Mouse (Mus musculus) hindbrain, embryonic 13.5 days (tissue): ENCODE data around the gene Srprb. TPM values are rescaled to one million over a fixed set of nuclear protein-coding genes. Genes with fewer than 3 reads are reported as not detected.

ENCODE experiments used
- ATAC-seq: fragments of 200-750 bp; cut with Nextera tagmentation; 2 replicates; pipeline ENCODE4 v1.8.0; 2017; ENCODE audit warnings: moderate TSS enrichment; ENCODE audit not compliant: low FRiP score
- H3K27ac ChIP-seq: fragments of 300-500 bp; sonication (generic); 2 replicates; pipeline ENCODE4 v1.5.1; 2015; ENCODE audit warnings: inconsistent platforms, mild to moderate bottlenecking, moderate library complexity
- H3K27me3 ChIP-seq: fragments of 300-500 bp; sonication (generic); 2 replicates; pipeline ENCODE4 v1.6.1; 2015; ENCODE audit warnings: mild to moderate bottlenecking, inconsistent platforms
- H3K36me3 ChIP-seq: fragments of 300-500 bp; sonication (generic); 2 replicates; pipeline ENCODE4 v1.6.1; 2015; ENCODE audit warnings: mild to moderate bottlenecking, inconsistent platforms
- H3K4me1 ChIP-seq: fragments of 300-500 bp; sonication (generic); replicated peaks from 2 replicates; pipeline ENCODE4 v1.6.1; 2015; ENCODE audit warnings: inconsistent platforms
- H3K4me2 ChIP-seq: fragments of 300-500 bp; sonication (generic); 2 replicates; pipeline ENCODE4 v1.6.1; 2015; ENCODE audit warnings: inconsistent platforms, mild to moderate bottlenecking, moderate library complexity
- H3K4me3 ChIP-seq: fragments of 300-500 bp; sonication (generic); 2 replicates; pipeline ENCODE4 v1.5.1; 2015; ENCODE audit warnings: mild to moderate bottlenecking, inconsistent platforms
- H3K9ac ChIP-seq: fragments of 300-500 bp; sonication (generic); 2 replicates; pipeline ENCODE4 v1.6.1; 2015; ENCODE audit warnings: mild to moderate bottlenecking, inconsistent platforms
- H3K9me3 ChIP-seq: fragments of 300-500 bp; sonication (generic); 2 replicates; pipeline ENCODE4 v1.6.1; 2016; ENCODE audit warnings: inconsistent platforms
- WGBS: fragments of 180-500 bp; shearing (Covaris S2); methylation state at CpG from one replicate; pipeline ENCODE4 v1.1.7; 2015; 5-methylcytosine and 5-hydroxymethylcytosine counted together
- polyA plus RNA-seq: library from polyadenylated mRNA; unstranded; fragments of >200 nt; fragmentation: Nextera tagmentation; extraction: Ambion mirVana; gene quantifications from 2 replicates; pipeline ENCODE4 v1.2.1, GENCODE M21; 2015

Gene Srprb
- polyA plus RNA-seq, result 48.9 and 51.0 TPM in 2 replicates

DNA sequence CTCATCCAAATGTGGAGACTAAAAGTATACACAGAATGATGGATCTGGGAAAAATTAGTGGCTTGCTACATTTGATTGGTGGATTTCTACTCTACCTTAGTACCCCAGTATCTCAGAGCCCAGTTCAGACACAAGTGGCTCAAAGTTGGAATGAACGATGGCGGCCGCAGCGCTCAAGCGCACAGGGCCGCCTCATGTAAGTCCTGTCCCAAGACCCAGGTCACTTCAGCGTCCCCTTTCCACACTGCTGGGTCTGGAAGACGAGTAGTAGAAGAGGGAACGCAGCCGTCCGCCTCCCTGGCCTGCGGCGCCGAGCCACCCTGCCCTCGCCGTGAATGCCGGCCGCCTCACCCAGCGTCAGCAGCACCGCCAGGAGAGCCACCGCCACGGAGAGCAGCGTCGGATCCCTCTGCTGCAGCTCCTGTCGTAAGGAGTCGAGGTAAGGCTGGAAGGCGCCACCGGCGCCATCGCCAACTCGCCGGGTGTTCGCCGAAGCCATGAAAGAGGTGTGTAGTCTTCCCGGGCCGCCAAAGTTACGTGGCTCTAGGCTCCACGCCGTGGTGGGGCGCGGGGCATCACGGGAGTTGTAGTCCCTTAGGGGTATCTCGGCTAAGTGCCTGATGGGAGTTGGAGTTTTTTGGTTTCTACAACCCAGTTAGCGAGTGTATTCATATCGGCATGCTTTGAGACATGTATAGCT is at the start of gene Srprb:
Gene Srprb, minus strand, starts transcription at position 577 of the 700 bp plus-strand sequence.
- Histone ChIP-seq H3K9me3 (no peaks in the 10 kb centered on the region), H3K4me3 (peak within 1 kb of the TSS; percentile 88), H3K36me3 (peaks cover 21% of the 10 kb centered on the region), H3K27ac (peak within 1 kb of the TSS; percentile 85), H3K4me2 (peak within 1 kb of the TSS; percentile 70), H3K27me3 (no peaks in the 10 kb centered on the region), H3K9ac (peak within 1 kb of the TSS; percentile 85), H3K4me1 (peaks cover 11% of the 10 kb centered on the region)
- WGBS, result under 1% methylated on average over 45 of the region's 45 CpGs
- peak; percentile 98 for ATAC-seq

DNA sequence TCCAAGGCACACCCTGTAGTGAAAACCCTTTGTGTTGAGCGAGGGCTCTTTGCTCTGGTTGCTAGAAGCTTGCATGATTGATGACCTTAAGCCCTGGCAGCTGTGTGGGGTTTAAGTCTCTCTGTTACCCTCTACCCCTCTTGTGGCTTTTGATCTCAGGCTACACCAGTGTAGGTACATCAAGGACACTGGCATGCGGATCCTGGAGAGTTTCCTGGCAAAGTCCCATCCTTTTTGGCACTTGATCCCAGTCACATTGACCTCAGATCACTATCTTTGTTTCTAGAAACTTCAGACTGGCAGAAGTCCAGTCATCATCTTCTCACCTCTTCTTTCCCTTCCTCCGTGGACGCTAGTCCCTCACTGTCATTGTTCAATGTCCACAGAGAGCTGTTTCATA is 46.7 kb upstream of the Srprb start:
- Histone ChIP-seq H3K4me2 (no peak overlapping the region), H3K9me3 (no peaks in the 10 kb centered on the region), H3K9ac (no peak overlapping the region), H3K36me3 (no peaks in the 10 kb centered on the region), H3K4me3 (no peak overlapping the region), H3K27me3 (no peaks in the 10 kb centered on the region), H3K27ac (no peak overlapping the region), H3K4me1 (no peaks in the 10 kb centered on the region)
- no peak for ATAC-seq
- WGBS, result 53% methylated on average over 4 of the region's 4 CpGs

DNA sequence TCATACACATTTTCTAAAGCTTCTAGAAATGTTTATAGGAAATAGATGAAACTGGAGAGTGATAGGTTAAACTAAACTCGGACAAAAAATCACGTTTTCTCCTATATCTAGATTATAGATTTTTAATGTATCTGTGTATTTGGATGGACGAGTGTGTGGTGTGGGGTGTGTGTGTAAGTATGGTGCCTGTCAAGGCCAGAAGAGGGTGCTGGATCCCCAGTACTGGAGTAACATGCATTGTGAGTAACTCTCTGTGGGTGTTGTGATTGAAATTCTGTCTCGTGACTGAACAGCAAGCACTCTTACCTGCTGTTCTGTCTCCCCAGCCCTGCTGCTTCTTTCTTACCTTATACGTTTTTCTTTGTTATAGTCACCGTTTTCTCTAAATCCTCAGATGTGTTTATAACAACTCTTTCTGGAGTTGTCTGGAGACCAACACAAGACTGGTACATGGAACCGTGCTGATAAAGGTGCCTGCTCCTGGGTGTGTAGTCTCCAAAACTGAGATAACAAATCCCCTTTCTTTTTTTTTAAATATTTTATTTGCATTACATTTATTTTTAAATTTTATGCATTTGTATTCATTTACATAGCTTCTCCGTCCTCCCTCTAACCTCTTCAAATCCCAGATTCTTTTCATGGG is 44.7 kb upstream of the Srprb start:
- whole genome bisulfite sequencing, result 88% methylated on average over 8 of the region's 8 CpGs
- no peak for ATAC-seq
- no peaks in the 10 kb centered on the region for H3K27me3 ChIP-seq

DNA sequence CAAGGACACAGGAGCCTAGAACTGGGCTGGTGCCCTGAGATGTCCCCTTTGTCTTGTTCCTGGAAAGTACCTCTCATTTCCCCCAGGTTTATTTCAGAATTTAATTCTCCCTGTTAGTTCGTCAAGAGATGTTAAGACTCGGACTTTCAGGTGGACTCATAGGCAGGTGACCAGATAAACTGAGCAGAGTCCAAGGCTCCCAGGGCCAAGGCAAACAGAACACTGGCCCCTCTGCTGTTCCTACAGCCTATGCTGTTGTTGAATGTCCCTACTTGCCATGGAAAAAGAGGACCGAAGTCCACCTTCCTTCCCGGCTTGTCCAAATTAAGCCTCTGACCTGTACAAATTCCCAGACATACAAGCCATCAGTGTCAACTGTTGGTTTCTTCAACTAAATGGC is 41.7 kb upstream of the Srprb start:
- Histone ChIP-seq H3K9me3 (no peaks in the 10 kb centered on the region), H3K9ac (no peak overlapping the region), H3K27ac (no peak overlapping the region), H3K4me3 (no peak overlapping the region), H3K4me1 (peaks cover 6% of the 10 kb centered on the region; the same call in 1 of the 2 replicates), H3K4me2 (no peak overlapping the region), H3K27me3 (no peaks in the 10 kb centered on the region), H3K36me3 (no peaks in the 10 kb centered on the region)
- WGBS, result 92% methylated on average over 4 of the region's 4 CpGs
- ATAC-seq, result no peak

More for the DNA sequence above, 44.7 kb upstream of the Srprb start:
- H3K4me3 ChIP-seq, result no peak overlapping the region
- no peaks in the 10 kb centered on the region for H3K9me3 ChIP-seq
- no peak overlapping the region for H3K4me2 ChIP-seq
- no peak overlapping the region for H3K27ac ChIP-seq
- no peaks in the 10 kb centered on the region for H3K36me3 ChIP-seq
- H3K9ac ChIP-seq, result no peak overlapping the region
- no peaks in the 10 kb centered on the region for H3K4me1 ChIP-seq

DNA sequence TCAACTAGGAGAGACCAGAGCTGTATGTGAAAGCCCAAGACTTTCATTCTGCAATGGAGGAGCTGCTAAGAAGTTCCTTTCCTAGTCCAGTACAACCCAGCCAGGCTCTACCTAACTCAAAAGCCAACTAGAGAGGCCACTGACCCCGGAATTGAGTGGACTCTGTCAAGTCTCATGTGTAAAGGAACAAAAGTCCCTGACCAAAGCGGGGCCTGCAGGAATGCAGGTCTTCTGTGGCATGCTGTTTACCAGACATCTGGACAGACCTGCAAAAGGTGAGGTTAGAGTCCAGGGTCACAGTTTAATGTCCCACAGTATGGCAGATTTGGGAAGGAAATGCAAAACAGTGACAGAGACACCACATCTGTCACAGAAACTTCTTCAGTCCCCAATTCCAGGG is 39.3 kb upstream of the Srprb start:
- Histone ChIP-seq H3K9me3 (no peaks in the 10 kb centered on the region), H3K4me2 (no peak overlapping the region), H3K27me3 (no peaks in the 10 kb centered on the region), H3K36me3 (no peaks in the 10 kb centered on the region), H3K9ac (no peak overlapping the region), H3K4me1 (peaks cover 6% of the 10 kb centered on the region; the same call in 1 of the 2 replicates), H3K4me3 (no peak overlapping the region), H3K27ac (no peak overlapping the region)
- WGBS, result 87% methylated on average over 2 of the region's 2 CpGs
- ATAC-seq, result no peak

DNA sequence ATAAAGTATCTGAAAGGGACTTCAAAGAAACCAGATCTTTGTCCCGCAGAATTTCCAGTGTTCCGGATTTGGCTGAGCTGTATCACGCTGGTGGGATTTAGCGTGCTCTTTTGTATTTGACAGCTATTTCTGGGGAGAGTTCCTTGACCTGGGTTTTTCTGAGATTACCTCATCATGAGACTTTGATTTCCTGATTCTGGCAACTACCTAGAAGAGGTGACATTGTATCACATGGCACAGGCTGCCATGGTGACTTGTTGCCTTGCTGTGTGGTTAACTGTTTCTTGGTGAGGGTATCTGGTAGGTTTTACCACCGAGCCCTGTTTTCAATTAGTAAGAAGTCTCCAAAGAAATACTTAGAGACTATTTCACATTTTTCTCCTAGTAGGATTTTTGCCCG is 37.5 kb upstream of the Srprb start:
- no peaks in the 10 kb centered on the region for H3K27me3 ChIP-seq
- no peak for ATAC-seq
- H3K9ac ChIP-seq, result no peak overlapping the region
- no peak overlapping the region for H3K4me2 ChIP-seq
- no peaks in the 10 kb centered on the region for H3K9me3 ChIP-seq
- no peak overlapping the region for H3K4me3 ChIP-seq
- H3K4me1 ChIP-seq, result peaks cover 10% of the 10 kb centered on the region; the same call in 1 of the 2 replicates
- no peaks in the 10 kb centered on the region for H3K36me3 ChIP-seq
- 93% methylated on average over 6 of the region's 6 CpGs for WGBS
- H3K27ac ChIP-seq, result no peak overlapping the region

DNA sequence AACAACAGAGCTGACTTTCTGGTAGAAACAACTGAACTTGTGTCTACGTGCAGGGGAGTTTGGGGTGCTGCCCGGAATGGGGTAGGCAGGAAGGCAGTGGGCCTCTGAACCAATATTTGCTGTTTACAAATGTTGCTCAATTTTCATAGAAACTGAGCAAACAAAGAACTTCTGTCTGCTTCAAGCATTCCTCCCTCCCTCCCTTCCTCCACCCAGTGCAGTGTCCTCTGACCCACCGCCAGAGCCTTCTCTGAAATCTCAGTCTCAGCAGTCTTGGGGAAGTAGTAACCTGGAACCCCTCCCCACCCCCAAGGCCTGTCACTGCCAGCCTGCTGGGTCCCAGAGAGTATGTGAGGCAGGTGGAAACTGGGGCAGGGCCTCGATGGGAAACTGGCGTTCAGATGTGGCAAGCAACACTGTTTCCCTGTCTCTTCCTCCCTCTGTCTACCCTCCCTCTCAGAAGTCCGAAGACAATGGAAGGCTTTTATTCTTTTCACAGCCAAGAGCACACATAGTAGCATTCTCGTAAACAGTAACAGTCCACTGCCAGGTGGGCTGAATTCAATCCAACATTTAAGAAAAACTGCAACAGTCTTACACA is 32.7 kb upstream of the Srprb start:
- WGBS, result 48% methylated on average over 7 of the region's 7 CpGs
- H3K4me2 ChIP-seq, result no peak overlapping the region
- no peak overlapping the region for H3K4me3 ChIP-seq
- ATAC-seq, result no peak
- H3K9ac ChIP-seq, result no peak overlapping the region
- H3K27me3 ChIP-seq, result no peaks in the 10 kb centered on the region
- no peaks in the 10 kb centered on the region for H3K36me3 ChIP-seq
- H3K4me1 ChIP-seq, result peaks cover 13% of the 10 kb centered on the region
- no peaks in the 10 kb centered on the region for H3K9me3 ChIP-seq
- 0 out of 2 replicates have a peak overlapping the region, but pooled peaks have one; percentile 6 for H3K27ac ChIP-seq

DNA sequence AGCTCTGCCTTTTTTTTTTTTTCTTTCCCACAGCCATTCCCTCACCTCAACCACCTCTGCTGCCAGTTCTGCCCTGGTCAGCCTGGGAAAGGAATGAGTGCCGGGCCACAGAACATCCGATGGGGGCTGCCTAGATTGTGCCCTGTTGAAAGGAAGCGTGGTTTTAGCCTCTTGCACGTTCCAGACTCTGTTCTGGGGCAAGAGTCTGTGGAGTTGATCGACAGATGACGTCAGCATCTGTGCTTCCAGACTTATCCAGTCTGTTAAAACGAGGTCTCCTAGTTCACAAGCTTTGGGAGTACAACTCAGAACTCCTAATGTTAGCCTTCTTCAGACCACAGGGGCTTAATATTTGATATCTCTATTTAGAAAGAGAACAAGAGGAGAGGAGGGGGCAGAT is 32.1 kb upstream of the Srprb start:
- 0 out of 2 replicates have a peak overlapping the region, but pooled peaks have one; percentile 6 for H3K27ac ChIP-seq
- no peaks in the 10 kb centered on the region for H3K9me3 ChIP-seq
- H3K36me3 ChIP-seq, result no peaks in the 10 kb centered on the region
- peaks cover 13% of the 10 kb centered on the region for H3K4me1 ChIP-seq
- WGBS, result 80% methylated on average over 7 of the region's 7 CpGs
- no peak overlapping the region for H3K4me2 ChIP-seq
- no peak overlapping the region for H3K4me3 ChIP-seq
- no peaks in the 10 kb centered on the region for H3K27me3 ChIP-seq
- H3K9ac ChIP-seq, result no peak overlapping the region
- no peak for ATAC-seq

DNA sequence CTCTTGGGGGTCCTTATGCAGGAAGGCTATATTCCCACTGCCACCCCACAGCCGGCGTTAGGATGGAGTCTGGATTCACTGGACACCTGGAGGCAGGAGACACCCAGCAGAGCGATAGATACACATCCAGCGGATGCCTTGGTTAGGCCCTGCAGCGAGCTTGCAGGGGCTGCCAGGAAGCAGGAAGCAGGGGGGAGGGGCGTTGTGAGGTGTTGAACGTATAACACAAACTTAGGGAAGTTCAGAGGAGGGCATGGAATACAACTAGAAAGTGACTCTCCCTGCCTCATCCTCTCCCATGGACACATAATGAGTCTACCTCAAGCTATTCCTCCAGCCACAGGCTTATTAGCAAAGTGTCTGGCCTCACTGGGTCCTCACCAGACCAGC is 31.1 kb upstream of the Srprb start:
- no peaks in the 10 kb centered on the region for H3K36me3 ChIP-seq
- no peak overlapping the region for H3K4me3 ChIP-seq
- ATAC-seq, result no peak
- H3K9ac ChIP-seq, result no peak overlapping the region
- H3K27me3 ChIP-seq, result no peaks in the 10 kb centered on the region
- H3K27ac ChIP-seq, result no peak overlapping the region
- H3K4me2 ChIP-seq, result no peak overlapping the region
- H3K4me1 ChIP-seq, result peaks cover 13% of the 10 kb centered on the region
- WGBS, result 83% methylated on average over 7 of the region's 7 CpGs
- H3K9me3 ChIP-seq, result no peaks in the 10 kb centered on the region

DNA sequence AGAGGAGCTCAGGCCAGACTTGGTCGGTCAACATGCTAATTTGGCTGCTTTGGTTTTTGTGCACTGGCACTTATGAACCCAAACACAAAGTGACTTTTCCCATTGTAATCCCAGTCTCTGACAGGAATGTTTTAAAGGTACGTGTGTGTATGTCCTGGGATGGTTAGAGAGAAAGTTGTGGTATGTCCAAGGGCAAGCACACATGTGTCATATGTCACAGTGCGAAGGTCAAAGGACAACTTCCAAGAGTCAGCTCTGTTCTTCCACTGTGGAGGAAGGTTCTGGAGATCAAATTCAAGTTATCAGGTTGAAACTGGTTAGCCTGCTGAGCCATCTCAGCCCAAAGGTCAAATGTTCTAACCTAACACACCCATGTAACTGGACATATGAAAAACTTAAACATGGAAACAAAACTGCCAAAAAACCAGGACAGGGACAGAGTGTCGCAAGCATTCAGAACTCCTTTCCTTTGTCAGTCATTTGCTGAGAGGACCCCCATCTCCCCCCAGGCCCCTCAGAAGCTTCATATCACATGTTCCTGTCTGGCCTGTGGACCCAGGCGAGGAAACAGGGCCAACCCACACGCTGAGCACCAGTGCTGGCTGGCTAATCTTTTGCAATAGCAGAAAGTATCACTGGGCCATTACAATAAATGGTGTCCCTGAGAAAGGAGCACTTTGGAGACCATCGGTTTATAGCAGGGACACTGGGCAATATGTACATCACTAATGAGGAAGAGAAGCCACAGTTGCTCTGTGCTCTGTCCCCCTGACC is 30.5 kb upstream of the Srprb start:
- no peak overlapping the region for H3K27ac ChIP-seq
- WGBS, result 89% methylated on average over 7 of the region's 7 CpGs

DNA sequence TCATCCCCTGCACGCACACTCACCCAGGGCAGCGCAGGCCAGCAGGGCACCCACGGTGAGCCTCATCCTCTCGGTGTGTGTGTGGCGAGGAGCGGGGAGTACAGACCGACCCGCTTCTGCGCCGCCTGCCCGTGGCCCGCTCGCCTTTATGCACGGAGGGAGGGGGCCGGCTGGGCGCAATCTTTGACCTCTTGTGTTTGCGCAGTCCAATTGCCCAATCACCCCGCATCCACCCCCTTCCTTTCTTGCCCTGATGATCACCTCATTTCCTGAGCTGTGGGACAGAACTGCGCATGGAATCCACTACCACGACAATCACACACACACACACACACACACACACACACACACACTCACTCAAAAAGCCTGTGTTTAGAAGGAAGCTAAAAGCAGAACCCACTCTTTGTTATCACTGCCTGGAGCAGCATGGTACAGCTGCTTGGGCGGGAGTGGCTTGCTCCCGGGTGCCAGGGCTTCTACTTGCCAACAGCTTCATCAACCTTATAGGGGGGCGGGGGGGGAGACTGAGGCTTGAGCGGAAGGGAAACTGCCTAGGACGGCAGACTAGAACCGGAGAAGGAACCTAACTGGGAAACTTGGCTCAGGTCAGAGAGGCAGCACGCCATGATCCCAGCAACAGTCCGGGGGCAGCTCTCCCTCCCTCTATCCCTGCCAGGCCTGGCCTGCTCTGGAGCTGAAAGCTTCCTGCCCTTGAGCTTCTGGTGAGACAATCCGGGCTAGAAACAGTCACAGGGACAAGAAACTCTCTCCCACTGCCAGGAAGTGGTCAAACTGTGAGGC is 28.4 kb upstream of the Srprb start, which contains the start of the genes Gm20425 and Trf:
Gene Gm20425, minus strand, starts transcription at position 157 of the 801 bp plus-strand sequence.
Gene Trf, minus strand, starts transcription at position 294 of the 801 bp plus-strand sequence.
- peak; percentile 60; the same call in 1 of the 2 replicates for ATAC-seq
- 51% methylated on average over 28 of the region's 29 CpGs for WGBS
- Histone ChIP-seq H3K36me3 (no peaks in the 10 kb centered on the region), H3K27me3 (no peaks in the 10 kb centered on the region), H3K27ac (peak within 1 kb of the TSS; percentile 70), H3K9me3 (no peaks in the 10 kb centered on the region), H3K4me2 (peak within 1 kb of the TSS; percentile 41), H3K9ac (peak within 1 kb of the TSS; percentile 61), H3K4me3 (no peak within 1 kb of the TSS), H3K4me1 (peaks cover 13% of the 10 kb centered on the region)

More for the DNA sequence above, 30.5 kb upstream of the Srprb start:
- Histone ChIP-seq H3K4me1 (peaks cover 13% of the 10 kb centered on the region), H3K36me3 (no peaks in the 10 kb centered on the region), H3K27me3 (no peaks in the 10 kb centered on the region), H3K9me3 (no peaks in the 10 kb centered on the region), H3K4me3 (no peak overlapping the region), H3K4me2 (no peak overlapping the region), H3K9ac (no peak overlapping the region)
- ATAC-seq, result no peak
